ENCODE assay signal across 8 mouse cellular contexts in genomic region chr8:70302358-70302890, GRCm38 (mm10). TPM values are rescaled to one million over a fixed set of nuclear protein-coding genes. Genes with fewer than 3 reads are reported as not detected.
A peak's percentile ranks its signal among the peaks of the same experiment; 100 is the strongest.
DNase-seq lines count a peak whose midpoint lies in the region; ATAC-seq lines count a peak whose summit lies in the region.

Gene Ddx49 (minus strand): TSS chr8:70302489.
Gene Cope (plus strand): TSS chr8:70302518.

- peak; percentile 95 for ATAC-seq in megakaryocyte progenitor cell, adult 5-6 weeks (replicated peaks; ENCODE audit: poor library complexity)

- peak; percentile 97 for DNase-seq in adipocyte (ENCODE audit: low spot score)
- DNase-seq in embryo, embryonic 10 days (ENCODE audit: low spot score), result peak; percentile 98
- peak; percentile 91 for DNase-seq in gastrocnemius, postnatal 10 days
- peak; percentile 96 for DNase-seq in induced T-regulatory cell, adult 2 months (ENCODE audit: low read depth)
- peak; percentile 87 to 96 for DNase-seq in left cerebral cortex, adult 9 months (ENCODE audit: low spot score in 2 of 2)
- DNase-seq in right cerebral cortex, postnatal 14 days, result peak; percentile 94
- peak; percentile 90 to 92 for DNase-seq in urinary bladder, postnatal 36 days (ENCODE audit: low spot score in 2 of 2)

RNA-seq across cellular contexts. Expression of gene Ddx49, which starts in this region (rescaled TPM):
- total RNA-seq in gastrocnemius, postnatal 10 days (2021), result 10 to 100 TPM; 28.6 to 29.5 TPM
- 42.7 and 44.7 TPM in 2 replicates for total RNA-seq in megakaryocyte progenitor cell, adult 5-6 weeks (2015)
- 163 and 172 TPM in 2 replicates for total RNA-seq in megakaryocyte progenitor cell, adult 5-6 weeks (2017)

RNA-seq across cellular contexts. Expression of gene Cope, which starts in this region (rescaled TPM):
- total RNA-seq in gastrocnemius, postnatal 10 days (2021), result 100 to 1,000 TPM; 140 to 158 TPM
- total RNA-seq in megakaryocyte progenitor cell, adult 5-6 weeks (2015), result 214 and 223 TPM in 2 replicates
- 129 and 151 TPM in 2 replicates for total RNA-seq in megakaryocyte progenitor cell, adult 5-6 weeks (2017)

Comparison
In these comparisons a context has a peak if more than half of its experiments do, and no peak if none do; other contexts are left out.
1. Peak in every context shown above with its lines: DNase-seq and ATAC-seq.